In genomic region chr4:8239306-8239670, GRCm38 (mm10) we compare ENCODE assay signal across 8 mouse cellular contexts. TPM values are rescaled to one million over a fixed set of nuclear protein-coding genes. Genes with fewer than 3 reads are reported as not detected.
DNase-seq lines count a peak whose midpoint lies in the region; ATAC-seq and TF ChIP-seq lines count a peak whose summit lies in the region.
"Had no signal": no experiment of that assay in that cellular context is flagged by ENCODE, and none has a peak within 500 bp of the region (broad histone marks: within the 10 kb centered on the region; RNA-seq: fewer than 3 reads in every experiment).

No protein-coding gene starts in this region.

- peak overlapping the region; percentile 97 for H3K4me2 ChIP-seq in lung, embryonic 14.5 days
- H3K4me2 ChIP-seq in forebrain, embryonic 12.5 days, result peak overlapping the region; percentile 99
- peak overlapping the region; percentile 91 for H3K4me2 ChIP-seq in limb, embryonic 13.5 days (replicated peaks)
- H3K4me2 ChIP-seq in stomach, embryonic 16.5 days (ENCODE audit: low read depth, low read length), result peak overlapping the region; percentile 100

- no peaks in the 10 kb centered on the region for H3K9me3 ChIP-seq in lung, embryonic 14.5 days (ENCODE audit: low read depth, low read length)
- H3K9me3 ChIP-seq in forebrain, embryonic 12.5 days, result no peaks in the 10 kb centered on the region
- H3K9me3 ChIP-seq in limb, embryonic 13.5 days, result no peaks in the 10 kb centered on the region
- H3K9me3 ChIP-seq in stomach, embryonic 16.5 days (replicated peaks; ENCODE audit: control insufficient read depth, low read length), result no peaks in the 10 kb centered on the region

- H3K36me3 ChIP-seq in lung, embryonic 14.5 days (ENCODE audit: insufficient read depth), result no peaks in the 10 kb centered on the region
- H3K36me3 ChIP-seq in forebrain, embryonic 12.5 days (replicated peaks), result no peaks in the 10 kb centered on the region
- no peaks in the 10 kb centered on the region for H3K36me3 ChIP-seq in limb, embryonic 13.5 days
- H3K36me3 ChIP-seq in stomach, embryonic 16.5 days (ENCODE audit: control insufficient read depth, insufficient read depth, low read length), result no peaks in the 10 kb centered on the region

- DNase-seq in lung, embryonic 14.5 days, result peak; percentile 45
- DNase-seq in lung, postnatal 14 days, result no peak
- DNase-seq in urinary bladder, postnatal 10 days (ENCODE audit: low spot score), result no peak

- 18% methylated on average over 11 of the region's 11 CpGs for WGBS in lung, embryonic 14.5 days
- 18% methylated on average over 11 of the region's 11 CpGs for WGBS in forebrain, embryonic 12.5 days
- 18% methylated on average over 11 of the region's 11 CpGs for WGBS in limb, embryonic 13.5 days
- 18% methylated on average over 11 of the region's 11 CpGs for WGBS in stomach, embryonic 16.5 days

- peak overlapping the region; percentile 58 for H3K4me3 ChIP-seq in lung, embryonic 14.5 days (ENCODE audit: low read depth, low read length)
- H3K4me3 ChIP-seq in forebrain, embryonic 12.5 days (replicated peaks), result peak overlapping the region; percentile 65
- H3K4me3 ChIP-seq in limb, embryonic 13.5 days, result peak overlapping the region; percentile 58
- peak overlapping the region; percentile 73 for H3K4me3 ChIP-seq in stomach, embryonic 16.5 days (replicated peaks; ENCODE audit: low read length)

- TF ChIP-seq CTCF in lung, embryonic 14.5 days (IDR thresholded peaks at IDR 0.05; ENCODE audit: low read depth), result peak; percentile 20; the same call in 1 of the 2 replicates

- H3K27me3 ChIP-seq in lung, embryonic 14.5 days (ENCODE audit: insufficient read depth, low read length), result 0 out of 2 replicates have a peak, but pooled peaks cover 5% of the 10 kb centered on the region
- peaks cover 12% of the 10 kb centered on the region for H3K27me3 ChIP-seq in forebrain, embryonic 12.5 days
- no peaks in the 10 kb centered on the region for H3K27me3 ChIP-seq in limb, embryonic 13.5 days
- no peaks in the 10 kb centered on the region for H3K27me3 ChIP-seq in stomach, embryonic 16.5 days (ENCODE audit: control insufficient read depth, insufficient read depth, low read length)

- no peak overlapping the region for H3K27ac ChIP-seq in lung, embryonic 14.5 days (ENCODE audit: low read depth)
- H3K27ac ChIP-seq in forebrain, embryonic 12.5 days, result no peak overlapping the region
- no peak overlapping the region for H3K27ac ChIP-seq in limb, embryonic 13.5 days
- H3K27ac ChIP-seq in stomach, embryonic 16.5 days (ENCODE audit: low read length), result 0 out of 2 replicates have a peak overlapping the region, but pooled peaks have one; percentile 23
- H3K27ac ChIP-seq: macrophage had no signal

- H3K4me1 ChIP-seq in lung, embryonic 14.5 days (ENCODE audit: insufficient read depth), result no peaks in the 10 kb centered on the region
- H3K4me1 ChIP-seq in forebrain, embryonic 12.5 days, result peaks cover 7% of the 10 kb centered on the region
- H3K4me1 ChIP-seq in limb, embryonic 13.5 days, result 0 out of 2 replicates have a peak, but pooled peaks cover 2% of the 10 kb centered on the region
- H3K4me1 ChIP-seq in stomach, embryonic 16.5 days (ENCODE audit: control insufficient read depth, insufficient read depth, low read length), result no peaks in the 10 kb centered on the region; the same call in 1 of the 2 replicates

- ATAC-seq in lung, embryonic 14.5 days (ENCODE audit: insufficient read depth), result peak; percentile 64; the same call in 1 of the 2 replicates
- peak; percentile 66 for ATAC-seq in forebrain, embryonic 12.5 days (ENCODE audit: low FRiP score)
- 0 out of 2 replicates have a peak, but pooled peaks have one; percentile 63 for ATAC-seq in limb, embryonic 13.5 days (ENCODE audit: low FRiP score, low read depth)
- ATAC-seq in stomach, embryonic 16.5 days (ENCODE audit: insufficient read depth, low FRiP score), result 0 out of 2 replicates have a peak, but pooled peaks have one; percentile 63
- no peak for ATAC-seq in CD4-positive, CD25-positive, alpha-beta regulatory T cell, adult 4 months

- H3K9ac ChIP-seq in lung, embryonic 14.5 days, result peak overlapping the region; percentile 55; the same call in 1 of the 2 replicates
- peak overlapping the region; percentile 63 for H3K9ac ChIP-seq in forebrain, embryonic 12.5 days
- peak overlapping the region; percentile 63 for H3K9ac ChIP-seq in limb, embryonic 13.5 days
- peak overlapping the region; percentile 82 for H3K9ac ChIP-seq in stomach, embryonic 16.5 days (ENCODE audit: low read length)

RNA-seq across cellular contexts. Expression of gene Car8, which starts 0.4 kb away (rescaled TPM):
- 7.4 and 7.7 TPM in 2 replicates for polyA plus RNA-seq in lung, embryonic 14.5 days (2014; fragmentation: Nextera tagmentation; extraction: Ambion mirVana)
- polyA plus RNA-seq in forebrain, embryonic 12.5 days (2016; fragmentation: Nextera tagmentation; extraction: Ambion mirVana), result 1.4 TPM in 2 replicates
- polyA plus RNA-seq in limb, embryonic 13.5 days (2015; fragmentation: Nextera tagmentation; extraction: Ambion mirVana), result 3.2 and 4.3 TPM in 2 replicates
- 12.8 and 13.3 TPM in 2 replicates for polyA plus RNA-seq in stomach, embryonic 16.5 days (2015; fragmentation: Nextera tagmentation; extraction: Ambion mirVana)
- not detected for polyA plus RNA-seq in CD4-positive, CD25-positive, alpha-beta regulatory T cell, adult 4 months (2017; shearing (Covaris generic))
- polyA plus RNA-seq: macrophage had no signal
